Mouse (Mus musculus) cortical plate, adult 2 months (tissue): ENCODE data around the gene Ppp6c.
A peak's percentile ranks its signal among the peaks of the same experiment; 100 is the strongest.

Experiments used
- CTCF ChIP-seq: fragments of 200-500 bp; IDR thresholded peaks from 2 replicates; pipeline ENCODE4 v1.5.1; 2011; ENCODE audit warnings: mild to moderate bottlenecking, control low read depth, low read length; ENCODE audit not compliant: insufficient read depth; ENCODE audit errors: extremely low read depth
- POLR2A ChIP-seq: fragments of 200-500 bp; IDR thresholded peaks from 2 replicates; pipeline ENCODE4 v1.6.1; 2011; ENCODE audit warnings: mild to moderate bottlenecking, low read length, control low read depth; ENCODE audit not compliant: insufficient read depth; ENCODE audit errors: extremely low read depth

DNA sequence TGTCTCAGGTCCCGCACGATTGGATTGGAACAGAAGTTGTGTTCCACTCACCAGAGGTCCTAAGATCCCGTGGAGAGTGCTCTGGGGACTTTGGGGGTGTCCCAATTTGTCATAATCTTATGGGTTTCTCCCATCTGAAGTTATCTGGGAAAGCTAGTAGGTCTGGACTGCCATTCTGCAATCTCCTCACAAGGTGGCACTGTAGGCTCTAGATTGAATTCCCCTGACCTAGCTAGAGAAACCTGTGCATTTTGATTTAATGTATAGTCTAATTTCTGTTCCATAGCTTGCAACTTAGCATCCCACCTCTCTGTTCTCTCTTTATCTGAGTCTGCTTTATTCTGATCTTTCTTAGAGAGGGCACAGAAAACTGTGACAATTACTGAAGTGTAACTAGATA is 42.1 kb upstream of the Ppp6c start:
- TF ChIP-seq POLR2A = no peak
- TF ChIP-seq CTCF = peak; percentile 65
